Mouse (Mus musculus) C2C12 (cell line): ENCODE measurements around the gene Dhrs13. TPM values are rescaled to one million over a fixed set of nuclear protein-coding genes. Genes with fewer than 3 reads are reported as not detected.
A peak's percentile ranks its signal among the peaks of the same experiment; 100 is the strongest.

ENCODE experiments used
- H3K27me3 ChIP-seq: one replicate; pipeline ENCODE4 v1.6.1; 2011; ENCODE audit not compliant: control insufficient read depth, insufficient read depth, insufficient read length
- H3K36me3 ChIP-seq: one replicate; pipeline ENCODE4 v1.6.1; 2011; ENCODE audit not compliant: control insufficient read depth, insufficient read depth
- H3K4me3 ChIP-seq: one replicate; pipeline ENCODE4 v1.5.1; 2011; ENCODE audit warnings: mild to moderate bottlenecking, control low read depth; ENCODE audit not compliant: poor library complexity, insufficient read depth, severe bottlenecking
- H3K79me2 ChIP-seq: one replicate; pipeline ENCODE4 v1.6.1; 2011; ENCODE audit not compliant: control insufficient read depth, insufficient read depth
- H3K79me3 ChIP-seq: one replicate; pipeline ENCODE4 v1.6.1; 2011; ENCODE audit warnings: low read depth, control low read depth
- H3ac ChIP-seq: one replicate; pipeline ENCODE3; 2011; ENCODE audit warnings: low read depth; ENCODE audit not compliant: control insufficient read depth, insufficient read length
- CEBPB ChIP-seq: IDR thresholded peaks from one replicate; pipeline ENCODE4 v1.6.1; 2011; ENCODE audit warnings: low read depth, mild to moderate bottlenecking, control low read depth, moderate library complexity
- CTCF ChIP-seq: IDR thresholded peaks from one replicate; pipeline ENCODE4 v1.5.1; 2011; ENCODE audit not compliant: control insufficient read depth, insufficient read depth, insufficient read length
- FOSL1 ChIP-seq: IDR thresholded peaks from one replicate; pipeline ENCODE4 v1.8.0; 2011; ENCODE audit warnings: mild to moderate bottlenecking, low read length; ENCODE audit not compliant: poor library complexity, insufficient read depth, severe bottlenecking
- MAX ChIP-seq: IDR thresholded peaks from one replicate; pipeline ENCODE4 v1.6.1; 2011; ENCODE audit warnings: mild to moderate bottlenecking, control low read depth
- MYOD1 ChIP-seq: IDR thresholded peaks from one replicate; pipeline ENCODE4 v1.6.1; 2011; ENCODE audit warnings: low read depth; ENCODE audit not compliant: control insufficient read depth, insufficient read length
- MYOG ChIP-seq: IDR thresholded peaks from one replicate; pipeline ENCODE4 v1.6.1; 2011; ENCODE audit not compliant: control insufficient read depth, insufficient read length; ENCODE audit errors: extremely low read depth
- USF1 ChIP-seq: IDR thresholded peaks from one replicate; pipeline ENCODE4 v1.6.1; 2011; ENCODE audit warnings: low read depth, mild to moderate bottlenecking, control low read depth, moderate library complexity
- polyA plus RNA-seq: library from polyadenylated mRNA; unstranded; fragments of >200 nt; fragmentation: generic; extraction: Trizol; gene quantifications from one replicate; pipeline ENCODE4 v1.2.1, GENCODE M21; 2012; ENCODE audit warnings: missing spikeins

Dhrs13 gene
- polyA plus RNA-seq, 1 experiment, result 16.7 TPM

GRCm38 (mm10) chr11:78059833-78060757 lies 28.0 kb downstream of the Dhrs13 start:
- Histone ChIP-seq H3K27me3 (no peaks in the 10 kb centered on the region), H3K4me3 (no peak overlapping the region), H3K79me2 (no peaks in the 10 kb centered on the region), H3K36me3 (peaks cover 17% of the 10 kb centered on the region), H3K79me3 (no peaks in the 10 kb centered on the region), H3ac (no peak overlapping the region)
- TF ChIP-seq CTCF (peak; percentile 78), MYOG (no peak)

- H3K79me3 ChIP-seq, result no peaks in the 10 kb centered on the region
- H3ac ChIP-seq, result no peak overlapping the region
- H3K27me3 ChIP-seq, result no peaks in the 10 kb centered on the region
- H3K4me3 ChIP-seq, result no peak overlapping the region
- no peak for TF ChIP-seq FOSL1
- TF ChIP-seq MYOD1, result no peak
- TF ChIP-seq CTCF, result no peak
- no peak for TF ChIP-seq USF1
- no peak for TF ChIP-seq CEBPB
- TF ChIP-seq MAX, result no peak
- TF ChIP-seq MYOG, result no peak
- no peaks in the 10 kb centered on the region for H3K79me2 ChIP-seq
- peaks cover 11% of the 10 kb centered on the region for H3K36me3 ChIP-seq
These were observed 30.5 kb downstream of the Dhrs13 start for GRCm38 (mm10) chr11:78062563-78062962.

- Histone ChIP-seq H3K79me3 (no peaks in the 10 kb centered on the region), H3K36me3 (no peaks in the 10 kb centered on the region), H3ac (no peak overlapping the region), H3K79me2 (no peaks in the 10 kb centered on the region), H3K4me3 (no peak overlapping the region), H3K27me3 (no peaks in the 10 kb centered on the region)
- no peak for TF ChIP-seq MYOD1
- TF ChIP-seq MAX, result no peak
- no peak for TF ChIP-seq CEBPB
- TF ChIP-seq CTCF, result no peak
These were observed 33.8 kb downstream of the Dhrs13 start for GRCm38 (mm10) chr11:78065906-78066305.

GRCm38 (mm10) chr11:78066641-78067040 lies 34.6 kb downstream of the Dhrs13 start:
- Histone ChIP-seq H3K27me3 (no peaks in the 10 kb centered on the region), H3K36me3 (no peaks in the 10 kb centered on the region), H3ac (no peak overlapping the region), H3K4me3 (no peak overlapping the region), H3K79me3 (no peaks in the 10 kb centered on the region), H3K79me2 (no peaks in the 10 kb centered on the region)
- TF ChIP-seq CEBPB, result no peak
- no peak for TF ChIP-seq FOSL1
- no peak for TF ChIP-seq CTCF
- no peak for TF ChIP-seq MYOG
- TF ChIP-seq USF1, result no peak
- no peak for TF ChIP-seq MAX
- no peak for TF ChIP-seq MYOD1

- no peak overlapping the region for H3K4me3 ChIP-seq
- TF ChIP-seq USF1 (no peak), MAX (no peak), CEBPB (no peak), FOSL1 (no peak), MYOG (no peak), MYOD1 (no peak), CTCF (no peak)
- no peaks in the 10 kb centered on the region for H3K27me3 ChIP-seq
- no peak overlapping the region for H3ac ChIP-seq
- H3K36me3 ChIP-seq, result peaks cover 2% of the 10 kb centered on the region
- no peaks in the 10 kb centered on the region for H3K79me3 ChIP-seq
- H3K79me2 ChIP-seq, result no peaks in the 10 kb centered on the region
These were observed 35.5 kb downstream of the Dhrs13 start for GRCm38 (mm10) chr11:78067566-78067965.

GRCm38 (mm10) chr11:78069130-78069529 lies 37.0 kb downstream of the Dhrs13 start:
- TF ChIP-seq MYOG, result no peak
- no peak for TF ChIP-seq CEBPB
- TF ChIP-seq FOSL1, result no peak
- no peak for TF ChIP-seq CTCF
- no peak for TF ChIP-seq MYOD1
- no peak for TF ChIP-seq USF1
- no peak for TF ChIP-seq MAX
- Histone ChIP-seq H3K27me3 (no peaks in the 10 kb centered on the region), H3K79me2 (no peaks in the 10 kb centered on the region), H3K36me3 (peaks cover 15% of the 10 kb centered on the region), H3ac (no peak overlapping the region), H3K79me3 (no peaks in the 10 kb centered on the region), H3K4me3 (no peak overlapping the region)
